Mouse (Mus musculus): ENCODE measurements around the gene Acvr1c.

GRCm38 (mm10) chr2:58380020-58380419 is 22.3 kb upstream of the Acvr1c start:
- TF ChIP-seq CTCF (IDR thresholded peaks at IDR 0.05; ENCODE audit: extremely low read depth, insufficient read depth, low read length): no peak
- no peak for TF ChIP-seq POLR2A (IDR thresholded peaks at IDR 0.05; ENCODE audit: extremely low read depth, insufficient read depth, low read length)
